Mouse (Mus musculus) lung, embryonic 14.5 days (tissue): ENCODE measurements around the gene Ing4. TPM values are rescaled to one million over a fixed set of nuclear protein-coding genes. Genes with fewer than 3 reads are reported as not detected.

Experiments
- ATAC-seq: fragments of 200-750 bp; cut with Nextera tagmentation; 2 replicates; pipeline ENCODE4 v1.8.0; 2017; ENCODE audit warnings: mild to moderate bottlenecking, moderate TSS enrichment, moderate library complexity; ENCODE audit not compliant: insufficient read depth
- DNase-seq: peaks from one replicate; pipeline ENCODE4 v3.0.0-alpha.2; 2015
- H3K27ac ChIP-seq: fragments of 300-500 bp; sonication (generic); 2 replicates; pipeline ENCODE4 v1.5.1; 2014; ENCODE audit warnings: low read depth, mild to moderate bottlenecking, moderate library complexity
- H3K27me3 ChIP-seq: fragments of 300-500 bp; sonication (generic); 2 replicates; pipeline ENCODE4 v1.6.1; 2014; ENCODE audit warnings: low read length, control low read depth; ENCODE audit not compliant: insufficient read depth
- H3K36me3 ChIP-seq: fragments of 300-500 bp; sonication (generic); 2 replicates; pipeline ENCODE4 v1.6.1; 2014; ENCODE audit warnings: control low read depth; ENCODE audit not compliant: insufficient read depth
- H3K4me1 ChIP-seq: fragments of 300-500 bp; sonication (generic); 2 replicates; pipeline ENCODE4 v1.6.1; 2014; ENCODE audit warnings: antibody characterized with exemption, control low read depth; ENCODE audit not compliant: insufficient read depth
- H3K4me2 ChIP-seq: fragments of 300-500 bp; sonication (generic); 2 replicates; pipeline ENCODE4 v1.6.1; 2014; ENCODE audit warnings: mild to moderate bottlenecking
- H3K4me3 ChIP-seq: fragments of 300-500 bp; sonication (generic); 2 replicates; pipeline ENCODE4 v1.5.1; 2014; ENCODE audit warnings: low read depth, low read length
- H3K9ac ChIP-seq: fragments of 300-500 bp; sonication (generic); 2 replicates; pipeline ENCODE4 v1.6.1; 2014
- H3K9me3 ChIP-seq: fragments of 300-500 bp; sonication (generic); 2 replicates; pipeline ENCODE4 v1.6.1; 2016; ENCODE audit warnings: low read depth, low read length, control low read depth
- CTCF ChIP-seq: IDR thresholded peaks from 2 replicates; pipeline ENCODE4 v1.5.1; 2016; ENCODE audit warnings: antibody characterized with exemption, low read depth
- WGBS: fragments of 180-500 bp; shearing (Covaris S2); extraction: QIAGEN DNeasy Blood & Tissue Kit; methylation state at CpG from one replicate; pipeline ENCODE4 v1.1.7; 2014; 5-methylcytosine and 5-hydroxymethylcytosine counted together
- polyA plus RNA-seq: library from polyadenylated mRNA; unstranded; fragments of >200 nt; fragmentation: Nextera tagmentation; extraction: Ambion mirVana; gene quantifications from 2 replicates; pipeline ENCODE4 v1.2.1, GENCODE M21; 2014

Gene Ing4
- polyA plus RNA-seq, 1 experiment from 2014 or later: 101 TPM

DNA sequence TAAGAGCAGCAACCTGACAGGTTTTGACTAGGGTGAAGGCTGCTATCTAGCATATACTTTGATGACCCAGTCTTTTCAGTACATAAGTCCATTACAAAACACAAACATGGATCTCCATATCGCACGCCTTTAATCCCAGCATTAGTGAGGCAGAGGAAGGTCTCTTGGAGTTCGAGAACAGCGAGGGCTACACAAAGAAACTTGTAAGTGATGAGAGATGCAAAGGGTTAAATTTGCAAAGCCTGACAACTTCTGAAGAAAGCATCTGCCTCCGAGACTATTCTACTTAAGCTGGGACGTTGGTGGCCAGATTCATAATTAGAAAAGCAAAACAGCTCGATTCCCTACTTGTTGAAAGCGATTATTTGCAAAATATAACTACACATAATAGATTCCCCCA is 429 bp upstream of the Ing4 start:
- peaks cover 5% of the 10 kb centered on the region; the same call in 1 of the 2 replicates for H3K4me1 ChIP-seq
- no peaks in the 10 kb centered on the region for H3K9me3 ChIP-seq
- H3K27me3 ChIP-seq: no peaks in the 10 kb centered on the region
- no peak for TF ChIP-seq CTCF
- peak overlapping the region; percentile 46 for H3K9ac ChIP-seq
- ATAC-seq (peak; percentile 14; the same call in 1 of the 2 replicates), DNase-seq (no peak)
- peak overlapping the region; percentile 76 for H3K4me3 ChIP-seq
- peak overlapping the region; percentile 84 for H3K27ac ChIP-seq
- peak overlapping the region; percentile 74 for H3K4me2 ChIP-seq
- WGBS: 4% methylated on average over 8 of the region's 8 CpGs
- H3K36me3 ChIP-seq: peaks cover 45% of the 10 kb centered on the region

DNA sequence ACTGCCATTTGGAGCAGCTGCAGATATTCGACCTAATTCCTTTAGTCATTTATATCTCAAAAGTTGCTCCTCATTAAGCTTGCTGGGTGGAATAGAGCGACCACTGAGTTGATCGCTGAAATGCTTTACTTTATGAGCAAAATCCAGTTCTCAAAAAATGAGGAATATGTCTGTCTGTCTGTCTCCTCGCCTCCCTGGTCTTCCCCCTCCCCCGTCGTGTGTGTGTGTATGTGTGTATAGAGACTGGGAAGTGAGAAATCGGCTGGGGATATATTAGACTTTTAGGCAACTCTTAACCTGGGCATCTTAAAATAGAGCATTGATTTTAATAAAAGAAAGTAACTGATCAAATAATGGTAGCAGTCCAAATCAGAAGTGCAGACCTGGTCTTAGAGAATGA is 661 bp downstream of the Ing4 start:
- ATAC-seq: no peak
- no peak for DNase-seq
- H3K27me3 ChIP-seq: no peaks in the 10 kb centered on the region
- no peaks in the 10 kb centered on the region for H3K9me3 ChIP-seq
- TF ChIP-seq CTCF: no peak
- H3K4me2 ChIP-seq: peak overlapping the region; percentile 74
- H3K4me1 ChIP-seq: peaks cover 5% of the 10 kb centered on the region; the same call in 1 of the 2 replicates
- peaks cover 45% of the 10 kb centered on the region for H3K36me3 ChIP-seq
- peak overlapping the region; percentile 76 for H3K4me3 ChIP-seq
- 13% methylated on average over 7 of the region's 7 CpGs for WGBS
- H3K27ac ChIP-seq: peak overlapping the region; percentile 80
- peak overlapping the region; percentile 74 for H3K9ac ChIP-seq

DNA sequence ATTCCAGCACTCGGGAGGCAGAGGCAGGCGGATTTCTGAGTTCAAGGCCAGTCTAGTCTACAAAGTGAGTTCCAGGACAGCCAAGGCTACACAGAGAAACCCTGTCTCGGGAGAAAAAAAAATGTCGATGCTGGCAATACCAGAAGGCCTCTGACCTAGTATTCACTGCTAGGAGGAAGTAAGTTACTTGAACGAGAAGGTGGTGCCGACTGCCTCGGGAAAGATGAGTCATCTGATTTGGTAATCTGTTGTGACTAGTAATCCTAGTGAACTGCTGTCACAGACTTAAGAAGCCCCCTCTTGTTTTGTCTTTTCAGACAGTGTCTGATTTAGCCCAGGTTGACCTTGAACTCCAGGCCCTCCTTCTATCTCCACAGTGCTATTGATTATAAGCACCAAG is 1.5 kb downstream of the Ing4 start:
- Histone ChIP-seq H3K27ac (no peak overlapping the region), H3K4me3 (no peak overlapping the region), H3K4me1 (peaks cover 5% of the 10 kb centered on the region; the same call in 1 of the 2 replicates), H3K9ac (no peak overlapping the region), H3K36me3 (peaks cover 44% of the 10 kb centered on the region), H3K9me3 (no peaks in the 10 kb centered on the region), H3K27me3 (no peaks in the 10 kb centered on the region), H3K4me2 (peak overlapping the region; percentile 74)
- no peak for DNase-seq
- no peak for TF ChIP-seq CTCF
- ATAC-seq: no peak
- 85% methylated on average over 7 of the region's 7 CpGs for WGBS

DNA sequence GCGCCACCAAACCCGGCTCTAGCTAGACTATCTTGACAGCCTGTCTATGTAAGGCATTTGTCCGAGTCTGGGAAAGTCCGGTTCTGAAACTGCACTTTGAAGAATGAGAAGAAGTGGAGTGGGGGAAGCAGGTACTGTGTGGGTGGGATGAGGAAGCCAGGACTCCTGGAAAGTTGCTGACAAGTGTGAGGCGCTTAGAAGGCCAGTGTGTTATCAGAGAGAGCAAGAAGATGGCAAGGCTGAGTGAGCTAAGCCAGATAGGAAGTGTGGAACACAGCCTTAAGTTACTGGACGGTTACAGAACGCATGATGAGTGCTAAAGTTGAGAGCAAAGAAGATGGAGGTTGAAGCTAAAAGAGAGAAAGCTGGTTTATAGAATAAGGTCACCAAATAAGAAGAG is 2.5 kb downstream of the Ing4 start:
- peaks cover 5% of the 10 kb centered on the region; the same call in 1 of the 2 replicates for H3K4me1 ChIP-seq
- H3K27me3 ChIP-seq: no peaks in the 10 kb centered on the region
- no peak overlapping the region for H3K9ac ChIP-seq
- H3K36me3 ChIP-seq: peaks cover 43% of the 10 kb centered on the region
- H3K27ac ChIP-seq: no peak overlapping the region
- no peak overlapping the region for H3K4me2 ChIP-seq
- DNase-seq (no peak), ATAC-seq (no peak)
- WGBS: 91% methylated on average over 7 of the region's 7 CpGs
- no peak overlapping the region for H3K4me3 ChIP-seq
- H3K9me3 ChIP-seq: no peaks in the 10 kb centered on the region
- no peak for TF ChIP-seq CTCF

DNA sequence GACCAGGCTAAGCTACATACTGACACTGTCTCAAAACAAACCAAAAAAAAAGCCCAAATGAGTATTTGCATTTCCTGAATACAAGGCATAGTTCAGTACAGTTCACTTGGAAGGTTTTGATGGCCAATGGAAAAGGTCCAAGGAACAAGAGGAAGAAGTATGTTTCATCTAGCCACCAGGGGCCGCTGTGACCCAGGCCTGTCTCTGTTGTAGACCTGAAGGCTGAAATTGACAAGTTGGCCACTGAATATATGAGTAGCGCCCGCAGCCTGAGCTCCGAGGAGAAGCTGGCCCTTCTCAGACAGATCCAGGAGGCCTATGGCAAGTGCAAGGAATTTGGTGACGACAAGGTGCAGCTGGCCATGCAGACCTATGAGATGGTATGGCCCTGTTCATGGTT is 7.1 kb downstream of the Ing4 start:
- 28% methylated on average over 5 of the region's 5 CpGs for WGBS
- no peak overlapping the region for H3K27ac ChIP-seq

DNA sequence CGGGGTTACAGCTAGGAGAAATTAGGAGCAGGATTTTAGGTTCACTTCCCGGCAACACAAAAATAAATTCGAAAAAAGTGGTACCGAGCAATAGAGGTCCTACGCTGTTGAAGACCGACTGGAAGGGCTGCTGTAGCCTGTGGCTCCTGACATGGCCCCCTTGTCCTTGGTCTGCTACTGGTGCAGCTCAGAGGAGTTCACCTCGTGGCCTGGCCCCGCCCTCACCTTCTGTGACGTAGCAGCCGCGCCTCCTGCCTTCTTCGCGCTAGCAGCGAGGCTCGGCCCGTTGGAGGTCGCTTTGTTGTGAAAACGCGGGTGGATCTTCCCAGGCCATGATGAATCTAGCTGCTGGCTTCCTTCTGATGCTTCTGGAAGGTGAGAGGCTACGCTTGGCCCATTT is 10.1 kb downstream of the Ing4 start, which contains the start of gene Acrbp:
Acrbp (plus strand) TSS at position 12 of the 400 bp plus-strand sequence.
- no peak within 1 kb of the TSS for H3K4me3 ChIP-seq
- H3K27ac ChIP-seq: no peak within 1 kb of the TSS
- DNase-seq: peak; percentile 30
- H3K9ac ChIP-seq: no peak within 1 kb of the TSS
- WGBS: 32% methylated on average over 20 of the region's 20 CpGs
- H3K4me2 ChIP-seq: peak within 1 kb of the TSS; percentile 40
- TF ChIP-seq CTCF: no peak
- no peak for ATAC-seq
- no peaks in the 10 kb centered on the region for H3K27me3 ChIP-seq
- no peaks in the 10 kb centered on the region for H3K4me1 ChIP-seq
- H3K36me3 ChIP-seq: peaks cover 91% of the 10 kb centered on the region
- H3K9me3 ChIP-seq: no peaks in the 10 kb centered on the region

More for the DNA sequence above, 7.1 kb downstream of the Ing4 start:
- Histone ChIP-seq H3K9ac (no peak overlapping the region), H3K36me3 (peaks cover 79% of the 10 kb centered on the region), H3K4me3 (no peak overlapping the region), H3K4me2 (no peak overlapping the region), H3K9me3 (no peaks in the 10 kb centered on the region), H3K27me3 (no peaks in the 10 kb centered on the region), H3K4me1 (no peaks in the 10 kb centered on the region)
- TF ChIP-seq CTCF: peak; percentile 94
- ATAC-seq (peak; percentile 45; the same call in 1 of the 2 replicates), DNase-seq (peak; percentile 92)

DNA sequence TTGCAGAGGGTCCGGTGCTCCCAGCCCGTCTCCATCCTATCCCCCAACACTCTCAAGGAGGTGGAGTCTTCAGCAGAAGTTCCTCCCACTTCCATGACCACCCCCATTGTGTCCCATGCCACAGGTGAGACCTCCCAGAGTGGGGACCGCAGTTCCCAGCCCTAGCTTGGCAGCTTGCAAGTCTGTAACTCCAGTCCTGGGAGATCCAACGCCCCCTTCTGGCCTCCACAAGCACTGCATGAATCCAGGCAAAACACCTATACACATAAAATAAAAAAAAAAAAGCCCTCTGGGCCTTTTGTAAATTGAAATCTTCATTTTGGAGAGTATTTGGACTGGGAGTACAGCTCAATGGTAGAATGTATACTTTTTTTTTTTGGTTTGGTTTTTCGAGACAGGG is 11.7 kb downstream of the Ing4 start:
- WGBS: 56% methylated on average over 5 of the region's 5 CpGs
- ATAC-seq (no peak), DNase-seq (peak; percentile 31)
- Histone ChIP-seq H3K27me3 (no peaks in the 10 kb centered on the region), H3K27ac (no peak overlapping the region), H3K4me1 (no peaks in the 10 kb centered on the region), H3K4me2 (no peak overlapping the region), H3K36me3 (peaks cover 83% of the 10 kb centered on the region), H3K9me3 (no peaks in the 10 kb centered on the region), H3K9ac (no peak overlapping the region), H3K4me3 (no peak overlapping the region)
- TF ChIP-seq CTCF: peak; percentile 47

DNA sequence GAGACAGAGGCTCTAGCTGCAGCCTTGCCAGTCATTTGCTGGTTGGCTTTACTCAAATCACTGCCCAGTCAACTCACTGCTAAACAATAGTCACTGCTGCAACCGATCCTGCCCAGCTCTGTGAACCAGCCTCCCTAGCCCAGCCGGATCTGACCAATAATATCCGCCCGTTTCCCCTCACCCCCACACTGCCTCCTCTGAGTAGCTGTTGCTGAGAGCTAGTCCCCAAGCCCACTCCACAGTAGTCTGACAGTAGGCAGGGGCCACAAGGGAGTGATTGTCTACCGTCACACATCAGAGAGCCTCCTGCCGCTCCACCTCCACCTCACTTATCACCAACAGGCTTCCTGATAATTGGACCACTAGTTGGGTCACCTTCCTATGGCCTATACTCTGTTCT is 21.9 kb downstream of the Ing4 start:
- Histone ChIP-seq H3K36me3 (no peaks in the 10 kb centered on the region), H3K4me1 (0 out of 2 replicates have a peak, but pooled peaks cover 2% of the 10 kb centered on the region), H3K4me2 (no peak overlapping the region), H3K27me3 (no peaks in the 10 kb centered on the region), H3K4me3 (no peak overlapping the region), H3K27ac (no peak overlapping the region), H3K9ac (no peak overlapping the region), H3K9me3 (no peaks in the 10 kb centered on the region)
- WGBS: 22% methylated on average over 6 of the region's 6 CpGs
- DNase-seq (peak; percentile 39), ATAC-seq (peak; percentile 57; the same call in 1 of the 2 replicates)
- no peak for TF ChIP-seq CTCF
